Mouse (Mus musculus) spleen, postnatal 4 days (tissue): ENCODE data around the gene Gm960.

Experiments used
- DNase-seq, 2 experiments: peaks; one replicate each; pipeline ENCODE4 v3.0.0; 2022; ENCODE audit warnings: low spot score in 2 of 2

Gm960 gene

GRCm38 (mm10) chr19:4624406-4625178 lies 73.9 kb downstream of the Gm960 start:
- DNase-seq, result peak in 1 of 2 experiments; percentile 60

- no peak for DNase-seq
Measured at GRCm38 (mm10) chr19:4624006-4624405, 74.5 kb downstream of the Gm960 start.

GRCm38 (mm10) chr19:4623419-4623818 lies 75.0 kb downstream of the Gm960 start:
- DNase-seq, result no peak

DNA sequence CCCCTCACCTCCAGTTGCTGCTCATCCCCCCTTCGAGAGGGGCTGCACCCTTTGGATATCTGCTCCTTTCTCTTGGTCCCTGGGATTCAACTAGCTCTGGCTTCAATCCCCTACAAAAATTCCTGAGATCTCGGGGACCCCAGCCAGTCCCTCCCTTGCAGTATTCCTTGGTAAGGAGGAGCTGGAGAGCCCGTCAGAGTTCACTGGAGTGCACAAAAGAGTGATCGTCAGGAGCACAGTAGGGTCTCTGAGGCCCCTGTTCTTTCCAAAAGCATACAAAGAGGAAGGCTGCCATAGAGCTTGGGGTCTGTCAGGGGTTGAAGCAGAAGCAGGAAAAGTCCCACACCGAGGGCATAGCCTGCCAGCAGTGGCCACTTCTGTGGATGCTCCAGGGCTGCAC lies 75.7 kb downstream of the Gm960 start:
- no peak for DNase-seq

DNA sequence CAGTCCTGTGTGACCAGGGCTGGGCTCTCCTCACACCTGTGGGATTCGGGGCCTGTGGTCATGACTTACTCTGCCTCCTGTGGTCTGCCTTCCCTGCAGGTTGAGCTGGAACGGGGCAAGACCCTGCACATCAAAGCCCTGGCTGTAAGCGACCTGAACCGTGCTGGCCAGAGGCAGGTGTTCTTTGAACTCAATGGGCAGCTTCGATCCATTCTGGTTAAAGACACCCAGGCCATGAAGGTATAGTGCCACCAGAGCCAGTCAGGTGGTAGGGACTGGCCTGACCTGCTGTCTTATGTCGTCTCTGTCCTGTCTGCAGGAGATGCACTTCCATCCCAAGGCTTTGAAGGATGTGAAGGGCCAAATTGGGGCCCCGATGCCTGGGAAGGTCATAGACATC lies 77.7 kb downstream of the Gm960 start:
- no peak for DNase-seq

DNA sequence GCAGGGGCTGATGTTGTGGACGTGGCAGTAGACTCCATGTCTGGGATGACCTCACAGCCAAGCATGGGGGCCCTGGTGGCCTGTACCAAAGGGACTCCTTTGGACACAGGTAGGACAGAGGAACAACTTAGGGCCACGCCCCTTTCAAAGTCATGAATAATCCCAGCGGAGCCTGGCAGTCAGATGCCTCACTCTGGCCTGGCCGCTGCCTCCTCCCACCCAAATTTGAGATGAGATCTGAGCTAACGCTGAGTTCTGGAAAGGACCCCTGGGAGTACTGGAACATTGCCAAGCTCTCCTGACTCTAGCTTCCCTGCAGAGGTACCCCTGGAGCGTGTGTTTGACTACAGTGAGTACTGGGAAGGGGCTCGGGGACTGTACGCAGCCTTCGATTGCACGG lies 79.0 kb downstream of the Gm960 start:
- DNase-seq, result no peak

- no peak for DNase-seq
Measured at GRCm38 (mm10) chr19:4618183-4618582, 80.3 kb downstream of the Gm960 start.

GRCm38 (mm10) chr19:4616546-4616945 lies 81.9 kb downstream of the Gm960 start:
- no peak for DNase-seq

DNA sequence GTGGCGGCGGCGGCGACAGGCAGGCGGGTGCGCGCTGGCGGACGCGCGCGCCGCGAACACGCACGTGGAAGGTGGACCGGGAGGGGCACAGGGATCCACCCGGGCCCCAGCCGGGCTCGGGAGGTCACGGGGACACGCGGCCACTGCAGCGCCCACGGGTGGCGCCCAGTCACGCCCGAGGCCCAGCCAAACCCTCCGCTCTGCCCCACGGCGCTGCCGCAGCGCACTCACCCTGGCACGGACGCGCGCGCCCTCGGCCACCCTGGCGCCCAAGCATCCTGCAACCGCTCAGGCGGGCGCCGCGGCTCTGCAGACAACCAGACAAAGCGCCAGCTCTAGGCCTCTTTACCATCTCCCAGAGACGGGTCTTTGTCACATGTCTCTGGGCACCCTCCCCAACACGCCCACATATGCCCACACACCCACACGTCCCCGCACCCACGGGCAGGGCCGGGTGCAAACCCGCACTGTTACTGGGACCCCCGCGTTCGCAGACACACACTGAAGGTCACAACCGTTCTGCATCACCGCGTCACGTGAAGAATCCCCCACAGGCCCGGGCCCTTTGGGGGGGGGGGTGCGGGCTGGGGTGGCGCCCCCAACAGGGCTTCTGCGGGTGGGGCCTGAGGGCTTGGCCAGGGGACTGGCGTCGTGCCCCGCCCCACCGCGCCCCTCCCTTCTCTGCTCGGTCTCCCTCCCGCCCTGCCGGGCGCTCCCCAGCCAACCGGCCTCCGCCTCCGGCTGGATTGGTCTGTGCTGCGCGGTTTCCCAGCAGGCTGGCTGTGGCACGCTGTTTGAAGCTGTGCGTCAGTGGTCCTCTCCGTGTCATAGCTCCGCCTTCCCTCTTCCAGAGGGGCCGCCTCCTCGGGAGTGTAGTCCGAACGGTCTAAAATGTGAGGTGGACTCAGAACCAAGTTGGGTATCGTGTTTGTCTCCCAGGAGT lies 83.0 kb downstream of the Gm960 start, which contains the start of gene Lrfn4:
TSS of gene Lrfn4 (minus strand) at position 517 of the 943 bp plus-strand sequence.
- DNase-seq, result peak; percentile 69 to 82

DNA sequence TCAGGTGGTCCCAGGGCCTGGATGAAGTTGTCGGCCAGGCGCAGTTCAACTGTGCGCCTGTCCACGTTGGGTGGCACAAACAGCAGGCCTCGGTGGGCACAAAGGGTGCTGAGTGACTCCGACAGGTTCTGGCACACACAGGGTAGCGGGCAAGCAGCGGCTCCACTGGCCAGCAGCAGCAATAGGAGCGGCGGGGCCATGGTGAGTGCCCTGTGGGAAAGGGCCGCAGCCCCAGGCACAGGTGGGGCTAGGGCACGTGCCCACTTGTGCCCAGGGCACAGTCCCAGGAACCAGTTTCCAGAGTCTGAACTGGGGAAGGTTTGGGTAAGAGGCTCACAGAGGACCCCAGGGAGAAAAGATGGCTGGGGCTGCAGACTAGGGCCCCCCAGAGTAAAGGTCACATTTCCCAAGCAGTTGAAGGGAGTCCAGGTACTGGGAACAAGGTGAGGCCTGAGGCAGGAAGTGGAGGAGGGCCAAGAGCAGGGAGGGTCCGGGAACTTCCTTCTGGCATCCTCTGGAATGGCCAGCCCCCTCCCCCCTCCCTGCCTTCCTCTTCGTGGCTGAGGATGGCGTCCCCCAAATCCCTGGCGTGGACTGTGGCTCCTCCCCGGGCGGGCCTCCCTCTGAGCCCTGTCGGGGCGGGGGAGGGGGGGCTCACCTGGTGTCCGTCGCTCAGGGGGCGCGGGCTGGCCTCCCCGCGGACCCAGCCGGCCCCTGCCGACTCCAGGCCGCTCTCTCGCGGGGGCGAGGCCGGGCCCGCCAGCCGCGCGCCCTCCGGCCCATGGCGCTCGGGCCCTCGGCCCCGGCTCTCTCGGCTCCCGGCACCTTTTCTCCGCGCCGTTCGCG lies 83.9 kb downstream of the Gm960 start:
- DNase-seq, result no peak

DNA sequence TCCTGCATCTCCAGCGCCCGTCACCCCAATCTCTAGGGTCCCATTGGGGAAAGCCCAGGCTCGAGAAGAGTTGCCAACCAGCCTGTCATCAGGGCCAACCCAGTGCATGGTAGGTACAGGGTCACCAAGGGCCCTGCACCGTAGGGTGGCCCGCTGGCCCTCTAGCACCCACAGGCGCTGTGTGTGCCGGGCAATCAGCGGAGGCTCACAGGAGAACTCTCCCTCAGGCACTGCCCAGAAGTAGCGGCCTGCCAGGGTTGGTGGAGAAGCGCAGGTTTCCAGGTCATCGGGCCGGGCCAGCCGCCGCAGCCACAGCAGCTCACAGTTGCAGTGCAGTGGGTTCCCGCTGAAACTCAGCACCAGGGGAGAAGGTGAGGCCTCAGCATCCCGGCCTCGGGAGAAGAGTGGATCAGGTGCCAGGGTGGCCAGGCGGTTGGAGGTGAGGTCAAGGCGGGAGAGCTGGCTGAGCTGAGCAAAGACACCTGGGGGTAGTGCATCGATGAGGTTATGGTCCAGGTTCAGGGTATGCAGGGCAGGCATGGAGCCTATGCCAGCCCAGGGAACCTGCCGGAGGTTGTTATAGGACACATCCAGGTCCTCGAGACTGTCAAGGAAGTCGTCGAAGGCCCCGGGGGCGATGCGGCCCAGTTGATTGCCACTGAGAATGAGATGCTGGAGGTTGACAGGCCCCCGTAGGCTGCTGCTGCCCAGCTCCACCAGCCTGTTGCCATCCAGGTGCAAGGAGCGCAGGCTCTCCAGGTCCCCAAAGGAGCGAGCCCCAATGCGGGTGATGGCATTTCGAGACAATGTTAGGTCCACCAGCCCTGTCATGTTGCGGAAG lies 84.8 kb downstream of the Gm960 start:
- no peak for DNase-seq

- no peak for DNase-seq
Measured at GRCm38 (mm10) chr19:4612181-4612961, 86.1 kb downstream of the Gm960 start.

DNA sequence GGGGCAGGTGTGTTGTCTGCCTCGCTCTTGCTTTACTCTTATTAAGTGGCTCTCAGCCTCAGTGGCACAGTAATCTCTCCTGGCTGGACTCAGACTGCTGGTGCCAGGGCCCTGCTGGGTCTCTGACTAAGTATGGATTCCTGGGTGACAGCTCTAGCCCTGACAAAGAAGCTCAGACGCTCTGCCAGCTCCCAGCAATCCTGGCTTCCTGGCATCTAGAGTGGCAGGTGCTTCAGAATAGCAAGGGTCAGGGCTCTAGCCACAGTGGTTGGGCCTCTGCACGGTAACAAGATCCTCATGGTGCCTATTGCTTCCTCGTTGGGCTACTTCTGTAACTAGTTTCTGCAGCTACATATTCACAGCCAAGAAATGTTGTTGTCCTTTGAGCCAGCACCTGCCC lies 88.4 kb downstream of the Gm960 start:
- no peak for DNase-seq

GRCm38 (mm10) chr19:4608511-4608910 lies 90.0 kb downstream of the Gm960 start:
- DNase-seq, result no peak

GRCm38 (mm10) chr19:4607406-4607805 lies 91.1 kb downstream of the Gm960 start:
- DNase-seq, result peak in 1 of 2 experiments; percentile 58

DNA sequence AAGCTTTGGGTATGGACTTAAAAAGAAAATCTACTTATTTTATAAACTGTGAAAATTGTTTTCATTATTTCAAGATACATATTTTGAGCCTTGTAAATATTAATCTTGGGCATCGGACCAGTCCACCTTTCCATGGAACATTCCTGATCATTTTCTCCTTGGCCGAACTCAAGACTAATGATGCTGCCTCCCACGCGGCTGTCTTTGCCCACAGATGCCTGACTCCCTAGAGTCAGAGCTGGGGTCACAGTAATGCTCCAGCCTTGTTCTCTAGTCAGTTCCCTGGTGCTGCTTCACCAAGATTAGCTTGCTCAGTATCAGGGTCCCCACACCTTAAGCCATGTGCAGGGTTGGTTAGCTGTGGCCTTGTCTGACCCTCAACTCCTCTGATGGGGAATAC lies 92.8 kb downstream of the Gm960 start:
- no peak for DNase-seq

- DNase-seq, result peak in 1 of 2 experiments; percentile 71
Measured at GRCm38 (mm10) chr19:4603801-4604723, 94.4 kb downstream of the Gm960 start.

DNA sequence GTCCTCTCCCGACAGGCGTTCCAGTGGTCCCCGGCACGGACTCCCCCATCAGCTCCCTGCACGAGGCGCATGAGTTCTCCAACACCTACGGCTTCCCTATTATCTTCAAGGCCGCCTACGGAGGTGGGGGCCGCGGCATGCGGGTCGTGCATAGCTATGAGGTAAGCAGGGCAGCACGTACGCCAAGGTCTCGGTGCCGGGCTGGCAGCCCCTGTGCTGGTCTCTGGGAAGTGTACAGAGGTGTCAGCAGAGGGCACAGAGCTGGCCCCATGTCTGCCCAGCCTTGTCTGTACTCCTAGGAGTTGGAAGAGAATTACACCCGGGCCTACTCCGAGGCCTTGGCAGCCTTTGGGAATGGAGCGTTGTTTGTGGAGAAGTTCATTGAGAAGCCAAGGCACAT lies 96.0 kb downstream of the Gm960 start:
- peak in 1 of 2 experiments; percentile 61 for DNase-seq

- DNase-seq, result no peak
Measured at GRCm38 (mm10) chr19:4596071-4596470, 102.4 kb downstream of the Gm960 start.
